Mouse (Mus musculus) intestine, embryonic 16.5 days (tissue): ENCODE data around the gene Pgghg. TPM values are rescaled to one million over a fixed set of nuclear protein-coding genes. Genes with fewer than 3 reads are reported as not detected.

Experiments used
- ATAC-seq: fragments of 200-750 bp; cut with Nextera tagmentation; 2 replicates; pipeline ENCODE4 v1.8.0; 2017; ENCODE audit warnings: moderate TSS enrichment, moderate library complexity
- H3K27ac ChIP-seq: fragments of 300-500 bp; sonication (generic); 2 replicates; pipeline ENCODE4 v1.5.1; 2014; ENCODE audit warnings: mild to moderate bottlenecking, low read length
- H3K27me3 ChIP-seq: fragments of 300-500 bp; sonication (generic); replicated peaks from 2 replicates; pipeline ENCODE4 v1.6.1; 2014; ENCODE audit warnings: low read length, control low read depth, mixed read lengths; ENCODE audit not compliant: control insufficient read depth, insufficient read depth
- H3K36me3 ChIP-seq: fragments of 300-500 bp; sonication (generic); 2 replicates; pipeline ENCODE4 v1.6.1; 2014; ENCODE audit warnings: low read length, control low read depth; ENCODE audit not compliant: control insufficient read depth, insufficient read depth
- H3K4me1 ChIP-seq: fragments of 300-500 bp; sonication (generic); 2 replicates; pipeline ENCODE4 v1.6.1; 2014; ENCODE audit warnings: low read length, control low read depth, mixed read lengths; ENCODE audit not compliant: control insufficient read depth, insufficient read depth
- H3K4me2 ChIP-seq: fragments of 300-500 bp; sonication (generic); 2 replicates; pipeline ENCODE4 v1.6.1; 2014; ENCODE audit warnings: low read depth, low read length, control low read depth
- H3K4me3 ChIP-seq: fragments of 300-500 bp; sonication (generic); 2 replicates; pipeline ENCODE4 v1.5.1; 2014; ENCODE audit warnings: mild to moderate bottlenecking, low read length
- H3K9ac ChIP-seq: fragments of 300-500 bp; sonication (generic); 2 replicates; pipeline ENCODE4 v1.6.1; 2014; ENCODE audit warnings: low read depth, low read length
- H3K9me3 ChIP-seq: fragments of 300-500 bp; sonication (generic); 2 replicates; pipeline ENCODE4 v1.6.1; 2016; ENCODE audit warnings: low read length, control low read depth; ENCODE audit not compliant: control insufficient read depth
- WGBS: fragments of 180-500 bp; shearing (Covaris S2); extraction: QIAGEN DNeasy Blood & Tissue Kit; methylation state at CpG from one replicate; pipeline ENCODE4 v1.1.7; 2014; 5-methylcytosine and 5-hydroxymethylcytosine counted together
- polyA plus RNA-seq: library from polyadenylated mRNA; unstranded; fragments of >200 nt; fragmentation: Nextera tagmentation; extraction: Ambion mirVana; gene quantifications from 2 replicates; pipeline ENCODE4 v1.2.1, GENCODE M21; 2015

Gene Pgghg
- polyA plus RNA-seq, 1 experiment from 2014 or later, result 23.6 TPM

DNA sequence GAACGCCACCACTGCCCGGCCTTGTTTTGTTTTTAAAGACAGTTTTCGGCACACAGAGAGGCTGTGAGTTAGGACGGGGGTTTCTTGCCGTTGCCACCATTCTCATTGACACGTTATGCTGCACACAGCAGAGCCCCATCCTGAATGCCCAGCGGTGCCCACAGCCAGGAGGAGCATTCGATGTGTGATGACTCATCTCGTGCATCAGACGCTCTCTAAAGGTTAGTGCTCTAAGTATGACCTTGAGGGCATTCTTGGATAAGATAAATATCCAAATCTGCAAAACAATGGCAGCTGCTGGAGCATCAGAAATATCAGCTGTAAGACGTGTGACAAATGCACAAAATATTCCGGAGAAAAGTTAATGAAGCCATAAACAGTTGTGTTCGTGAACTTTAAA lies 34.1 kb upstream of the Pgghg start:
- no peaks in the 10 kb centered on the region for H3K36me3 ChIP-seq
- no peak overlapping the region for H3K4me2 ChIP-seq
- 79% methylated on average over 13 of the region's 13 CpGs for WGBS
- no peaks in the 10 kb centered on the region for H3K9me3 ChIP-seq
- H3K27me3 ChIP-seq, result no peaks in the 10 kb centered on the region
- no peak overlapping the region for H3K9ac ChIP-seq
- no peak overlapping the region for H3K27ac ChIP-seq
- peaks cover 5% of the 10 kb centered on the region; the same call in 1 of the 2 replicates for H3K4me1 ChIP-seq
- no peak overlapping the region for H3K4me3 ChIP-seq
- ATAC-seq, result no peak

DNA sequence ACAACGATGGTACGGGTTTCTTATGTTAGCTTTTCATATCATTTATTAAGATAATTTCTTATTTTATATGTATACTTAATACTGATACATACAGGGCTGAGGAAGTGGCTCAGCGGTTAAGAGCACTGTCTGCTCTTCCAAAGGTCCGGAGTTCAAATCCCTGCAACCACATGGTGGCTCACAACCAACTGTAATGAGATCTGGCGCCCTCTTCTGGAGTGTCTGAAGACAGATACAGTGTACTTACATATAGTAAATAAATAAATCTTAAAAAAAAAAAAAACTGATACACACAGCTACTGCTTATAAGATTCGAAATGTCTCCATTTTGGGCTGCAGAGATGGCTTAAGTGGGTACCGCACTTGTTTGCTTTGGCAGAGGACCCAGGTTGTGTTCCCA lies 33.5 kb upstream of the Pgghg start:
- Histone ChIP-seq H3K4me3 (no peak overlapping the region), H3K27me3 (no peaks in the 10 kb centered on the region), H3K27ac (no peak overlapping the region), H3K9ac (no peak overlapping the region), H3K4me1 (peaks cover 10% of the 10 kb centered on the region), H3K36me3 (no peaks in the 10 kb centered on the region), H3K4me2 (no peak overlapping the region), H3K9me3 (no peaks in the 10 kb centered on the region)
- 87% methylated on average over 7 of the region's 7 CpGs for WGBS
- no peak for ATAC-seq

DNA sequence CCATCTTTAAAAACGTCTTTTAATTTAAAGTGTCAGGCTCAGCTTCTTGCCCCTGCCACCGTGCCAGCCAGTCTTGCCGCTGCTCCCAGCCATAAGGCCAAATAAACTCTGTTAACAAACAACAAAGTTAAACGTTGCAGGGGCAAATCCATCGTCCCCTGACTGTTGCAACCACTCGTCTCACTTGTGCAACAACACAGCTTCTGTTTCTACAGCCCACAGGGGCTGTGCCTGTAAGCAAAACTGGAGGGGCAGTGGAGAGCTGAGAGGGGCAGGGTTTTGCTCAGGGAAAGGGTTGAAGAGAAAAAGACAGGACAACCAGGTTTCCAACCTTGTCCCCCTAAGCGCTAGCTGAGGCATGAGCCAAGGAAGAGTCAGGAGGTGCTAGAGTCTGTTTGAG lies 33.0 kb upstream of the Pgghg start:
- H3K4me3 ChIP-seq, result no peak overlapping the region
- no peak for ATAC-seq
- 44% methylated on average over 7 of the region's 7 CpGs for WGBS
- no peaks in the 10 kb centered on the region for H3K9me3 ChIP-seq
- no peaks in the 10 kb centered on the region for H3K27me3 ChIP-seq
- H3K36me3 ChIP-seq, result no peaks in the 10 kb centered on the region
- no peak overlapping the region for H3K27ac ChIP-seq
- no peak overlapping the region for H3K9ac ChIP-seq
- H3K4me1 ChIP-seq, result peaks cover 10% of the 10 kb centered on the region
- H3K4me2 ChIP-seq, result no peak overlapping the region; the same call in 1 of the 2 replicates

DNA sequence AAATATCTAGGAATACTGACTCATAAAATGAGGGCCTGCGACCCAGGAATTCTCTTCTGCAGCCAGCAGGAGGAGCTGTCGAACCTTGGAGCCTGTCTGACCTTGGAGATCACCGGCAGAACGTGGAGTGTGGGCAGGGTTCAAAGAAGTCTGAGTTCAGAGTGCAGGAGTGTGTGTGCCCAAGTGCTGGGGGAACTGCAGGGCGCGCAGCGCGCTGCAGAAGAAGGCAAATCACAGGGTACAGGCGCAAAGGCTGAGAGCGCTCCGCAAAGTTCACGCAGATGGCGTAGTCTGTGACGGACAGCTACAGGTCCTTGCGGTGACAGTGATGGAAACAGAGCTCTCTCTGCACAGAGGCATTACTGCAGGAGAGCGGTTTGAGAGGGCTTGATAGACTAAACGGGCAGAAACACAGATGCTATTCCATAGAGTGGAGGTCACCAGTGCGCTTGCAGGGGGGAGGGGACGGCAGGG lies 32.5 kb upstream of the Pgghg start:
- 2% methylated on average over 19 of the region's 19 CpGs for WGBS

DNA sequence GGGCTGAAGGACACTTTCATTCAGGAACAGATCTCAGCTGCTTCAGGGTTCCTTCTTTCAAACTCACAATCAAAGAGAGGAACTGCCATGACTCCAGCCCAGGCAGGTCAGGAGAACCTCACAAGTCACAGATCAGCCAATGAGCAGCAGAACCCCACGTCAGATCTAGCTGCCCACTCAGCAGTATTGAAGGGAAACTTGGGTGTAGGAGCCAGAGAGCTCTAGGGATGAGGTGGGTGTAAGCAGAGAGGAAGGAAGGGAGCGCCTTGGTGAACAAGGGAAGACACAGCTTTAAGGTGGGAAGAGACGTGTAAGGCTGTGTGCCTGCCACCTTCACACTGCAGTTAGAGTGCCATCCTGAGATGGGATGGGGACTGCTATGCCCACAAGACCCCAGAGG lies 28.9 kb upstream of the Pgghg start:
- Histone ChIP-seq H3K9me3 (no peaks in the 10 kb centered on the region), H3K36me3 (no peaks in the 10 kb centered on the region), H3K4me1 (peaks cover 12% of the 10 kb centered on the region), H3K9ac (peak overlapping the region; percentile 36), H3K4me2 (0 out of 2 replicates have a peak overlapping the region, but pooled peaks have one; percentile 2), H3K4me3 (no peak overlapping the region), H3K27ac (peak overlapping the region; percentile 94), H3K27me3 (no peaks in the 10 kb centered on the region)
- ATAC-seq, result no peak
- 60% methylated on average over 3 of the region's 3 CpGs for WGBS

More for the DNA sequence above, 32.5 kb upstream of the Pgghg start:
- H3K9me3 ChIP-seq, result no peaks in the 10 kb centered on the region
- H3K9ac ChIP-seq, result peak overlapping the region; percentile 64
- ATAC-seq, result peak; percentile 64
- peak overlapping the region; percentile 45 for H3K4me3 ChIP-seq
- H3K4me2 ChIP-seq, result peak overlapping the region; percentile 79
- H3K36me3 ChIP-seq, result no peaks in the 10 kb centered on the region
- no peaks in the 10 kb centered on the region for H3K27me3 ChIP-seq
- peaks cover 7% of the 10 kb centered on the region for H3K4me1 ChIP-seq
- H3K27ac ChIP-seq, result 0 out of 2 replicates have a peak overlapping the region, but pooled peaks have one; percentile 49

DNA sequence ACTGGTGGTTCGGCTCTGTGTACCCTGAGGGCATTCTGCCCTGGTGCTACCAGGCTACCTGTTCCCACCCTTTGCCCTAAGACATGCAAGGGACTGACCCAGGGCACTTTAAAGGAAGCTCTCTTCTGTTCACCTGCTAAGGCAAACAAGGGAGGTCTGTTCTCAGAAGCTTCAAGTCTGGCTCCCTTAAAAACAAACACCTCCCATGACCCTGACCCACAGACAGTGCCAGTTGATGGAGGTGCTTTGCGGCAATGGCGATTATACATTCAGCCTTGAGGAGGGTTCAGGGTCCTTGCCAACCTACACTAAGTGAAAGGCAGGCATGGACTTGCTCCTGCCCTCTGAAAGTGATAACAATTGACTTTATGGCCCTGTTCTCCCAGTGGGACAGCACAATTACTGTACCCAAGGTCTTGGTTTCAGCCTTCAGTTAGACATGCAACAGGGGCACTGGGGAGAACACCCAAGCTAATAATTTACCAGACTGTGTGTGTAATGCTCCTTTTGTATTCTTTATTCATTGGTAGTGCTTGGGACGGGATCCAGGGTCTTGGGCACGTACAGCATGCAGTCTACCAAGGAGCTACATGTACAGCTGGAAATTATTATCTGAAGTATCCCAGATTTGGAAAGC lies 28.2 kb upstream of the Pgghg start:
- H3K27ac ChIP-seq, result peak overlapping the region; percentile 94
- no peak overlapping the region for H3K4me3 ChIP-seq
- peak overlapping the region; percentile 36; the same call in 1 of the 2 replicates for H3K9ac ChIP-seq
- no peaks in the 10 kb centered on the region for H3K27me3 ChIP-seq
- no peaks in the 10 kb centered on the region for H3K9me3 ChIP-seq
- H3K4me2 ChIP-seq, result peak overlapping the region; percentile 2; the same call in 1 of the 2 replicates
- 51% methylated on average over 5 of the region's 5 CpGs for WGBS
- ATAC-seq, result peak; percentile 93
- peaks cover 12% of the 10 kb centered on the region for H3K4me1 ChIP-seq
- H3K36me3 ChIP-seq, result no peaks in the 10 kb centered on the region

DNA sequence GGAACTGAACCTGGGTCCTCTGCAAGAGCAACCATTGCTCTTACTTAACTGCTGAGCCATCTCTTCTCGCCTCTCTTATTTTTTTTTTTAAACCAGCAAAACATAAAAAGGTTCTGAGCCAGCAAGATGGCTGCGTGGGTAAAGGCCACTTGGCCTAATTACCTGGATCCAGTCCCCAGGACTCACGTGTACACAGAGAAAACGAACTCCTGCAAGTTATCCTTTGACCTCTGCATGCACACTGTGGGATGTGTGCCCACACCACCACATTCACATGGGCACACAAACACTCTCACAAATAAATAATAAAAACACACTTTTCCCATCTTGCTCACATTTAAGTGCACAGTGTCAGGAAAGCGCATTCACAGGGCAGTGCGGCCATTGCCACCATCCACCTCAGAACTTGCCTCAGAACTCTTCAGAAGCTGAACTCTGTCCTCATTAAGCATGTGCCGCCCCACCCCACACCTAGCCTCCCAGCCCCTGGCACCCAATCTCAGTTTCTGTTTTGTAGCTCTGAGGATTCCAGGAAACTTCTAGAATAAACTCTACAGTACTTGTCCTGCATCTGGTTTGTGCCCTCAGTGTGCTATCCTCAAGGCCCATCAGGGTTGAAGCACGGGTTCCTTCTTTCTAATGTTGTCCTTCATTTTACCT lies 27.0 kb upstream of the Pgghg start:
- H3K4me1 ChIP-seq, result peaks cover 15% of the 10 kb centered on the region
- H3K27me3 ChIP-seq, result no peaks in the 10 kb centered on the region
- no peaks in the 10 kb centered on the region for H3K36me3 ChIP-seq
- no peaks in the 10 kb centered on the region for H3K9me3 ChIP-seq
- H3K4me2 ChIP-seq, result no peak overlapping the region
- no peak overlapping the region for H3K9ac ChIP-seq
- ATAC-seq, result peak; percentile 27
- no peak overlapping the region for H3K4me3 ChIP-seq
- 72% methylated on average over 8 of the region's 8 CpGs for WGBS
- peak overlapping the region; percentile 94 for H3K27ac ChIP-seq

DNA sequence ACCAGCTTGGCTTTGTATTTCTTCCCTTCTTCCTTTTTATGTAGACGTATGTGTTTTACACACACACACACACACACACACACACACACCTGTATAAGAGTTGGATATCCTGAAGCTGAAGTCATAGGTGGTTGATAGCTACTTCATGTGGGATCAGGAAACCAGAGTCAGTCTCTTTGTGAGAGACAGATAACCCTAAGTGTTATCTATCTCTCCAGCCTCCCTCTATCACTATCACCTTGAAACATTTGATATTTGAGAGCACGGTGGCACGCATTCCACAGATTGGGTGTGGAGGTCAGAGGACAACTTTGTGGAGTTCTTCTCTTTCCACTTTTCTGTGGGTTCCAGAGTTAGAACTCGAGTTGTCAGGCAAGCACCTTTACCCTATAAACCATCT lies 21.3 kb upstream of the Pgghg start:
- H3K4me2 ChIP-seq, result peak overlapping the region; percentile 1; the same call in 1 of the 2 replicates
- H3K9ac ChIP-seq, result no peak overlapping the region; the same call in 1 of the 2 replicates
- peaks cover 3% of the 10 kb centered on the region; the same call in 1 of the 2 replicates for H3K36me3 ChIP-seq
- H3K9me3 ChIP-seq, result no peaks in the 10 kb centered on the region
- peak; percentile 46 for ATAC-seq
- peak overlapping the region; percentile 89 for H3K27ac ChIP-seq
- WGBS, result 43% methylated on average over 4 of the region's 4 CpGs
- H3K4me1 ChIP-seq, result peaks cover 16% of the 10 kb centered on the region
- peaks cover 24% of the 10 kb centered on the region for H3K27me3 ChIP-seq
- no peak overlapping the region for H3K4me3 ChIP-seq

DNA sequence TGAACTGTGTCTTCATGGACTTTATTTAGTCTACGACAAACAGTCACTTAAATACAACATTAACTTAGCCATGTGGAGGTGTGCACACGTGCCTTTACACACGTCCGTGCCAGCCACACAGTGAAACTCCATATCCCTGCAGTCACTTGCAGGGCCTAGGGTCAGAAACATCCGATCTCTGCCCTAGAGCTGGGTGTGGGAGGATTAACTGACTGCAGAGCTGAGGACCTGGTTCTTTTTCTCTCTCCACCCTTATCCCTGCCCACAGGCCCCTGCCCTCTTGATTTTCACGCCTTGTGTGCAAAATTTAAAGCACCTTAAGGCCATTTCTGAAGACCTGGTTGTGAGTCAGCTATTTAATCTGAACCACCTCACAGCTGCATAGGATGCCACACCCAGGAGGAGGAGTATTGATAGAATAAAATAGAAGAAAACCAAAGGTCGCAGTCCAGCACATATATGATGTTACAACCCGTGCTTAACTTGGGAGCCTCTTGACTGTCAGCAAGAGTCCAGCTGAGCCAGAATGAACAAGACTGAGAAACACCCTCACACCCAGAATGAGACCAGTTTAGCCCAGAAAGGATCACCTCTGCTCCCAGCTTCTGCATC lies 20.7 kb upstream of the Pgghg start, which contains the start of gene Nlrp6:
Gene Nlrp6 (plus strand): TSS at position 485 of the 612 bp plus-strand sequence.
- H3K36me3 ChIP-seq, result peaks cover 3% of the 10 kb centered on the region; the same call in 1 of the 2 replicates
- peaks cover 24% of the 10 kb centered on the region for H3K27me3 ChIP-seq
- no peaks in the 10 kb centered on the region for H3K9me3 ChIP-seq
- H3K4me2 ChIP-seq, result peak within 1 kb of the TSS; percentile 78
- peak within 1 kb of the TSS; percentile 62 for H3K9ac ChIP-seq
- H3K27ac ChIP-seq, result peak within 1 kb of the TSS; percentile 89
- H3K4me3 ChIP-seq, result peak within 1 kb of the TSS; percentile 56
- WGBS, result 52% methylated on average over 8 of the region's 8 CpGs
- H3K4me1 ChIP-seq, result peaks cover 16% of the 10 kb centered on the region
- peak; percentile 81 for ATAC-seq
